Mouse (Mus musculus) ES-E14 (cell line): ENCODE results near the gene Hnf1a. TPM values are rescaled to one million over a fixed set of nuclear protein-coding genes. Genes with fewer than 3 reads are reported as not detected.

ENCODE experiments used
- DNase-seq: peaks from one replicate; pipeline ENCODE4 v3.0.0-alpha.2; 2013; ENCODE audit warnings: low read depth, low spot score
- H3K27ac ChIP-seq: 2 replicates; pipeline ENCODE4 v1.5.1; 2012; ENCODE audit warnings: low read depth, mild to moderate bottlenecking, low read length, moderate library complexity, mixed read lengths; ENCODE audit not compliant: poor library complexity, insufficient read depth, severe bottlenecking
- H3K36me3 ChIP-seq: 2 replicates; pipeline ENCODE4 v1.6.1; 2012; ENCODE audit warnings: mild to moderate bottlenecking, low read length, moderate library complexity, mixed read lengths; ENCODE audit not compliant: control insufficient read depth, poor library complexity, insufficient read depth, severe bottlenecking
- H3K4me1 ChIP-seq, 2 experiments: fragments of 150-350 bp in 1 of 2; sonication (generic) in 1 of 2; 2 replicates each; pipeline ENCODE4 v1.6.1; 2012; ENCODE audit warnings: low read length in 2 of 2, mild to moderate bottlenecking in 1 of 2, mixed read lengths in 1 of 2; ENCODE audit not compliant: control insufficient read depth in 2 of 2, insufficient read depth in 2 of 2, poor library complexity in 1 of 2
- H3K4me3 ChIP-seq, 2 experiments: fragments of 150-350 bp in 1 of 2; sonication (generic) in 1 of 2; 2 replicates each; pipeline ENCODE4 v1.5.1; 2012; ENCODE audit warnings: low read length in 2 of 2, low read depth in 1 of 2, mild to moderate bottlenecking in 1 of 2, mixed read lengths in 1 of 2; ENCODE audit not compliant: insufficient read depth in 1 of 2, poor library complexity in 1 of 2, severe bottlenecking in 1 of 2
- H3K9ac ChIP-seq: 2 replicates; pipeline ENCODE4 v1.6.1; 2012; ENCODE audit warnings: low read depth, mild to moderate bottlenecking, low read length, mixed read lengths; ENCODE audit not compliant: poor library complexity, insufficient read depth, severe bottlenecking
- H3K9me3 ChIP-seq: fragments of 150-350 bp; sonication (generic); 2 replicates; pipeline ENCODE4 v1.6.1; 2012; ENCODE audit warnings: low read depth, mild to moderate bottlenecking, low read length; ENCODE audit not compliant: control insufficient read depth, insufficient read depth
- CHD2 ChIP-seq: IDR thresholded peaks from 2 replicates; pipeline ENCODE4 v1.6.1; 2014; ENCODE audit warnings: mild to moderate bottlenecking, low read depth, low read length, inconsistent platforms
- HCFC1 ChIP-seq: IDR thresholded peaks from 2 replicates; pipeline ENCODE4 v1.6.1; 2012; ENCODE audit warnings: low read length, inconsistent platforms, borderline replicate concordance; ENCODE audit not compliant: insufficient read depth
- MAFK ChIP-seq: IDR thresholded peaks from 2 replicates; pipeline ENCODE4 v1.6.1; 2014; ENCODE audit warnings: mild to moderate bottlenecking, low read depth, low read length, inconsistent platforms; ENCODE audit not compliant: insufficient read depth
- ZC3H11A ChIP-seq: IDR thresholded peaks from 2 replicates; pipeline ENCODE4 v1.6.1; 2012; ENCODE audit warnings: low read depth, mild to moderate bottlenecking, inconsistent platforms, low read length, borderline replicate concordance
- ZNF384 ChIP-seq: IDR thresholded peaks from 2 replicates; pipeline ENCODE4 v1.6.1; 2012; ENCODE audit warnings: low read depth, low read length, inconsistent platforms
- in situ Hi-C, 2 experiments: fragments of 600-800 bp; cut with MboI; formaldehyde crosslinking; loops; one replicate each; pipeline ENCODE4 v1.15.1; 2025; ENCODE audit warnings: low sequenced_read_pairs in 2 of 2, inconsistent platforms in 1 of 2; ENCODE audit not compliant: unreplicated experiment in 2 of 2
- total RNA-seq: library from RNA; depleted of rRNA; stranded (reverse); fragments of 300-350 nt; gene quantifications from 2 replicates; pipeline ENCODE4 v1.2.3, GENCODE M21; 2012

Gene Hnf1a
- total RNA-seq, 1 experiment = 2.0 TPM

DNA sequence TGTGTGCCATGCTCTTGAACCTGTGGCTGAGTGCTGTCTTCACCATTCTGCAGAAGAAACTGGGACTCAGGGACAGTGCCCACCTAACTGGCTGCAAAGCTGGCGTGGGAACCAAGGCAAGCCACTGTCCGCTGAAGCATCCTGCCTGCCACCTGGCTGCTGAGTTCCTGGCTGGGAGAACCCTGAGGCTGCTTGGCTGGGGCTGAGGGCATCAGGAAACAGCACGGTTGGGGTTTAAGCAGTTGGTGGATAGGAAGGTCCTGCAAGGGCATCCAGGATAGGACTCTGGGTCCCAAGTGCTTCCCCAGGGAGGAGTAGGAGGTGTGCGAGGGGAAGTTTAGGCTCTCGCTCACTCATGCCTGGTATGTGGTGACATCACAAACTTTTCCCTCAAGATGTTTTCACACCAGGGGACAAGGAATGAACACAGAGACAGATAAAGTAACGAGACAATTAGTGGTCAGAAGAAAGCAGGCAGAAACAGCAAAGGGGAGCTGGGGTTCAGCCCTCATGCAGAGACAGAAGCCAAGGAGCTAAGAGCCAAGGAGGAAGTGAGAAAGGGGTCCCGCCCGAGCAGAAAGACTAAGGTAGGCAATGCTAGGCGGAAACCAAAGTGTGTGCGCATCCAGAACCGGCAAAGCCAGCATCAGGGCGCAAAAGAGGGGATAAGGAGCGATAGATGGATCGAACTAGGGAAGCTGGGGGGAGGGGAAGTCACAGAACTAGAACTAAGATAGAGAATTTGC, 3.2 kb downstream of the Hnf1a start:
- TF ChIP-seq HCFC1 = no peak
- no peak for TF ChIP-seq CHD2
- no peak for TF ChIP-seq ZC3H11A
- TF ChIP-seq MAFK = no peak
- TF ChIP-seq ZNF384 = no peak
- H3K9me3 ChIP-seq = no peaks in the 10 kb centered on the region
- no peak overlapping the region for H3K27ac ChIP-seq
- H3K36me3 ChIP-seq = no peaks in the 10 kb centered on the region
- H3K9ac ChIP-seq = no peak overlapping the region
- no peak overlapping the region for H3K4me3 ChIP-seq
- DNase-seq = no peak
- in situ Hi-C loops = no loop called here
- H3K4me1 ChIP-seq = peaks cover 0 to 24% of the 10 kb centered on the region in 2 experiments; a peak in 2 of 4 replicates

DNA sequence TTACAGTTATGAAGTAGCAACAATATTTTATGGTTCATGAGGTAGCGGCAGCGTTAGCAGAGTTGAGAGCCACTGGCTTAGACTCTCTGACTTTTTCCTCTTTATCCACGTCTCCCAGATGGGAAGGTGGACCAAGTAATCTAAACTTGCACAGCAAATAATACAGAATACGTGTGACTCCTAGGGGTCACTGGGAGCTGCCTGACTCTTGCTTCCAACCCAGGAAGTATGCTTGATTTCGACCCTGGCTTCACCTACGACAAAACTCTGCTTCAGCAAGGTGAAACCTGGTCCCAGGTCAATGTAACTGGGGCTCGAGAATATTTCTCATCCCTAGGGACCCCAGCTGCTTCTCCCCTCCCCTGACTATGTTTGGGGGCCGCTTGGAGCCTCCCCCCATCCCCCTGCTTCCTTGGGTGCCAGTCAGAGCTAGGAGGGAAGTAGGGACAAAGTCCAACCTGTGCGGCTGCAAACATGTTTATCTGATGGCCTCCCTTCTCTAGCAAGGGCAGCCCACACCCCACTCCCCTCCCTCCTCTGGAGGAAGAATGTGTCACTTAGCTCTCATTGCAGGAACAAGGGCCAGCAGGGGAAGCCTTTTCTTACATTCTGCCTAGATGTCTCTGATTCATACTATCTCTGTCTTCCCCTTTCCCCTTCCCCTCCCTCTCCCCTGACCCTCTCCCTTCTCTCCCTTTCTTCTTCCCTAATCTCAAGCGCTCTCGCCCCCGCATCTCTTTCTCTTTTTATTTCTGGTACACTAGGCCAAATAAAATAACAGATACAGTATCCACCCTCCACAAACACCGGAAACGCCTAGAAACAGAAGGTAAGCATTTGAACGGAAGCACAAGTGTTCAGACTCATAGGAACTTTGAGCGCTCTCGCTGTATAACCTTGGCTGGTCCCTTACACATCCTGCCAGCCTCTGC, 5.7 kb downstream of the Hnf1a start:
- TF ChIP-seq CHD2 (no peak), HCFC1 (no peak), ZC3H11A (no peak), MAFK (no peak), ZNF384 (no peak)
- Histone ChIP-seq H3K27ac (no peak overlapping the region), H3K4me3 (no peak overlapping the region), H3K36me3 (no peaks in the 10 kb centered on the region; the same call in 1 of the 2 replicates), H3K9ac (no peak overlapping the region), H3K4me1 (peaks cover 0 to 21% of the 10 kb centered on the region in 2 experiments; a peak in 2 of 4 replicates), H3K9me3 (no peaks in the 10 kb centered on the region)
- no peak for DNase-seq
- in situ Hi-C loops = no loop called here

DNA sequence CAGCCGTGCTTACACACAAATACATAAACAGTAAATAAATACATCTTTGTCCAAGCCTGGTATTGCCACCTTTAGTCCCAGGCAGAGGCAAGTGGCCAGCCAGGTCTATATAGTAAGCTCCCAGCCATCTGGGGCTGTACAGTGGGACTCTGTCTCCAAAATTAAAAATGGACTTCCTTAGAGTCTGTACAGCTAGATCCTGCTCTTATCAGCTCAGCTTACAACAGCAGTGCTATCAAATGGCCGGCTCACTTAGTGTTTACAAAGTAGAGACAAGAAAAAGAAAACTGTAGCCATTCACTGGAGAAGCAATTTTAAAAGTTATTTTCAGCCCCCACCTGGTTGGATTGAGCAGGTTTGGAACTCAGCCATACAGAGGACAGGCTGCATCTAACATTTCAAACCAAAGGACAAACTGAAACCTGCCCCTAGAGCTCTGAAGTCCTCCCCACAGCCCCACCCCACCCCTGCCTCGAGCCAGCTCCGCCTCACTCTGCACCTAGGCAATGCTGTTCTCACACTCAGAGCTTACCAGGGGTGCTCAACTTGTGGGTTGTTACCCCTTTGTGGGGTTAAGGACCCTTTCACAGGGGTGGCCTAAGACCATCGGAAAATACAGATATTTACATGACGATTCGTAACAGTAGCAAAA, 6.5 kb downstream of the Hnf1a start:
- no peak overlapping the region for H3K27ac ChIP-seq
- H3K4me3 ChIP-seq = no peak overlapping the region
- DNase-seq = no peak
- H3K36me3 ChIP-seq = peaks cover 6% of the 10 kb centered on the region; the same call in 1 of the 2 replicates
- H3K9ac ChIP-seq = no peak overlapping the region
- TF ChIP-seq ZNF384 (no peak), MAFK (no peak), CHD2 (no peak), HCFC1 (no peak), ZC3H11A (no peak)
- peaks cover 0 to 18% of the 10 kb centered on the region in 2 experiments; a peak in 2 of 4 replicates for H3K4me1 ChIP-seq
- in situ Hi-C loops = no loop called here
- no peaks in the 10 kb centered on the region for H3K9me3 ChIP-seq

DNA sequence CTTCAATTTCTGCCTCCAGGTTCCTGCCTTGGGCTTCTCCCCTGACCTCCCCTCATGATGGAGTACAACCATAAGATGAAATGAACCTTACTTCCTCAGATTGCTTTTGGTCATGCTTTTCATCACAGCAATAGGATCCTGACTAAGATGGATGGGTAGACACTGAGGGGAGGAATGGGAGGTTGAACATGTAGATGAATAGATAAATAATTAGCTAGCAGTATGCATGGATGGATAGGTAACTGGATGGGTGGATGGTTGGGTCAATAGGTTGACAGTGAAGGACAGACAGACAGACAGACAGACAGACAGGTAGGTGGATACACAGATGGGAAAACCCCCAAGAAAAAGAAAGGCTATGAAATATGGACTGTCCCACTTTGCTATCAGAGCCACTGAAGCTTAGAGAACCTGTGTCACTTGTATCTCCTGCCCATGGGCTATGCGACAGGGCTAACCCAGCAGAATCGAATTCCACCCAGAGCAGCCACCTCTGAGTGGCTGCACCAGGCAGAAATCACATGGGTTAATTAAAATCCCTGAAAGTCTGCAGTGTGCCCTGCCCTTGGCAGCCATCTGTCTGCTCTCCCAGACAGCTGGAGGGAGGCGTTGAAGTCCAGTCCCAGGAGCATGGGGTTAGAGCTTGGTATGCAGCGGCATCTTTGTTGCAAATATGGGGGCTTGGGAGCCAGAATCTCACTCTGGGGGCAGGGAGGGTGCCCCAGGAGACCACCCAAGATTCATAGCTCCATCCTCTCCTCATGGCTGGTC, 9.1 kb downstream of the Hnf1a start:
- in situ Hi-C loops = no loop called here
- Histone ChIP-seq H3K27ac (no peak overlapping the region), H3K36me3 (peaks cover 8% of the 10 kb centered on the region), H3K9me3 (peaks cover 2% of the 10 kb centered on the region; the same call in 1 of the 2 replicates), H3K4me3 (no peak overlapping the region), H3K4me1 (peaks cover 0 to 5% of the 10 kb centered on the region in 2 experiments; a peak in 2 of 4 replicates), H3K9ac (no peak overlapping the region)
- no peak for DNase-seq
- TF ChIP-seq ZNF384 (no peak), ZC3H11A (no peak), MAFK (no peak), CHD2 (no peak), HCFC1 (no peak)
